Mouse (Mus musculus): Measurements from ENCODE around the gene Khk. TPM values are rescaled to one million over a fixed set of nuclear protein-coding genes. Genes with fewer than 3 reads are reported as not detected.
A peak's percentile ranks its signal among the peaks of the same experiment; 100 is the strongest.

Gene Khk
- total RNA-seq, 2 experiments from 2014 or later = 9.5 to 12.7 TPM

- intact Hi-C loops (cut with DNase I) = loop anchor here (2.0 kb wide), 1 partner anchor 23 kb away; the partner anchor contains the start of gene Agbl5
- DNase-seq = peak in 1 of 2 experiments; percentile 48
Observed at GRCm38 (mm10) chr5:30912156-30912555, 9.1 kb upstream of the Khk start.

DNA sequence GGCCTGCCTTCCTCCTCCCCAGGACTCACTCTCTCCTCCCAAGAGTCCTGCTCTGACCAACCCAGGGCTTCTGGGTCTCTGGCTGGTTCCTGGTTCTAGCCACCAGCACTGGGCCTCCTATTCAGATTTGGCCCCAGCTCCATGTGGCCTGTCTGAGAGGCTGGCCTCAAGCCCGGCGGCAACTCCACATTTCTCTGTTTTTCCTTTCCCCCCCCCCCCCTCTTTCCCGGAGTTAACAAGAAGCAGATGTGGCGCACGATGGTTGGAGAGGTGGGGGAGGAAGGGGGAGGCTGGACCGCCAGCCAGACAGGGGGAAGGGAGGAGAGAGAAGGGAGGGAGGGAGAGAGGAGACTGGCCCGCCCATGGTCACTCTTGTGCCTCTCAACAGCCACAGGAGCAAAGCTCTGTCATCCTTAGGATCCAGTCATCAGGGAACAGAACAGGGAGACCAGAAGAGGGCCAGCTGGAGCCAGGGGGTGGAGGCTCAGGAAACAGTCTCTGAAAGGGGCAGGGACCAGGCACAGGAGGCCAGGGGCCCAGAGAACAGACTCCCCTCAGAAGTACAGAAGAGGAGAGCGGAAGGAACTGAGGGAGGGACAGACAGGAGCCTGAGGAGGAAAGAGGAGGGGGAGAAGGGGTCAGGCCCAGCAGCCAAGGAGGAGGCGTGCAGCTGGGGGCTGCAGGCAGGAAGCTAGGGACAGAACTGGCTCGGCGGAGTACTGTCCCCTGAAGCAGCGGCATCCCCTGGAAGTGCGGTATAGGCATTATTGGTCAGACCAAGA, 8.0 kb upstream of the Khk start, which contains the start of gene Emilin1:
Gene Emilin1, plus strand, starts transcription at position 343 of the 782 bp plus-strand sequence.
- DNase-seq = peak; percentile 82 to 83
- intact Hi-C loops (cut with DNase I) = loop anchor here (2.0 kb wide), 1 partner anchor 24 kb away; the partner anchor contains the start of gene Agbl5

DNA sequence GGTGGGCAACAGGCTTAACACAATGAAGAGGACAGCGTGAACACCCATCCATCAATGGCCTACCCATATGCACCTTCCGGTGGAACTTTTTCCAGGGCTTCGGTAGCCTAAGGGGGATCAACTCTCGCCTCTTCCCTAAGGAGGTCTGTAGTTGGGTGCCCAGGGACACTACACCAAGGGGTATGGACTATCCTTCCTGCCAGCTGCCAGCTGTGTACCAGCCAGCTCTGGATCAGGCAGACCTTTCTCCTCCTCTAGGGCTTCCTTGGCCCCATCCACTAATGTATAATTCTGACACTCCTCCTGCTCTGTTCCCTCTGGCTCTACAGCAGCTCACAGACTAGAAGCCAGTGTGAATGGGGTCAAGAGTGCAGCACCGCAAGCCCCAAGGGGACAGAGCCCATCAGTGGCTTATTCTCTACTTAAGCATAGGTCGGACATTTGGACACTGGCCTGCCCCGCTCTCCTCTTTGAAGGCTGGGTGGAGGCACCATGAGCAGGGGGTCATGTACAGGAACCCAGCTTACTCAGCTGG, 7.1 kb upstream of the Khk start:
- peak in 1 of 2 experiments; percentile 30 for DNase-seq

GRCm38 (mm10) chr5:30914849-30915248, 6.4 kb upstream of the Khk start:
- intact Hi-C loops (cut with DNase I) = no loop called here

More for the DNA sequence above, 7.1 kb upstream of the Khk start:
- intact Hi-C loops (cut with DNase I) = no loop called here

GRCm38 (mm10) chr5:30915456-30915855, 5.8 kb upstream of the Khk start:
- intact Hi-C loops (cut with DNase I) = no loop called here
- peak in 1 of 2 experiments; percentile 40 for DNase-seq

More at GRCm38 (mm10) chr5:30914849-30915248, 6.4 kb upstream of the Khk start:
- DNase-seq = peak in 1 of 2 experiments; percentile 31

- intact Hi-C loops (cut with DNase I) = no loop called here
- peak; percentile 94 for DNase-seq
Observed at GRCm38 (mm10) chr5:30915974-30916433, 5.2 kb upstream of the Khk start.

DNA sequence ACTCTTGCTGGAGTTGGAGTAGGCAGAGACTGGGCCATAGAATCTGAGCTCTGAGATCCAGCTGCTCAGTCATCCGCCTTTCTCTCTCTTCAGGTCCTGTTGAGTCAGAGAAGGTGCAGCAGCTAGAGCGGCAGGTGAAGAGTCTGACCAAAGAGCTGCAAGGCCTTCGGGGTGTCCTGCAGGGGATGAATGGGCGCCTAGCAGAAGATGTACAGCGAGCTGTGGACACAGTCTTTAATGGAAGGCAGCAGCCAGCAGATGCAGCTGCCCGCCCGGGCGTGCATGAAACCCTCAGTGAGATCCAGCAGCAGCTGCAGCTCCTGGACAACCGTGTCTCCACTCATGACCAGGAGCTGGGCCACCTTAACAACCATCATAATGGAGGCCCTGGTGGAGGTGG, 4.4 kb upstream of the Khk start:
- intact Hi-C loops (cut with DNase I) = no loop called here
- no peak for DNase-seq

- intact Hi-C loops (cut with DNase I) = no loop called here
- DNase-seq = no peak
Observed at GRCm38 (mm10) chr5:30917348-30917747, 3.9 kb upstream of the Khk start.

- DNase-seq = no peak
- intact Hi-C loops (cut with DNase I) = no loop called here
Observed at GRCm38 (mm10) chr5:30917891-30918670, 3.1 kb upstream of the Khk start.

- no peak for DNase-seq
- intact Hi-C loops (cut with DNase I) = no loop called here
Observed at GRCm38 (mm10) chr5:30918691-30919090, 2.5 kb upstream of the Khk start.

- DNase-seq = no peak
- intact Hi-C loops (cut with DNase I) = loop anchor here (2.0 kb wide), 1 partner anchor 113 kb away; no protein-coding TSS in a partner anchor
Observed at GRCm38 (mm10) chr5:30919831-30920614, 1.2 kb upstream of the Khk start.

DNA sequence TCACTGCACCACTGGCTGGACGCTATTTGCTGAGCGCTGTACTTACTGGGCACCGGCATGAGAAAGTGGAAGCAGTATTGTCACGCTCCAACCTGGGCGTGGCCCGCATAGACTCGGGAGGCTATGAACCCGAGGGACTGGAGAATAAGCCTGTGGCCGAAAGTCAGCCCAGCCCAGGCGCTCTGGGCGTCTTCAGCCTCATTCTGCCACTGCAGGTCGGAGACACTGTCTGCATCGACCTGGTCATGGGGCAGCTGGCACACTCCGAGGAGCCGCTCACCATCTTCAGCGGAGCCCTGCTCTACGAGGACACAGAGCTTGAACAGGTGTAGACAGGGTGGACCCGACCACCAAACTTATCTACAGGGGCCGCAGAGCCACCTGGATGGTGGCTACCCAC, 610 bp upstream of the Khk start:
- intact Hi-C loops (cut with DNase I) = loop anchor here (2.0 kb wide), 1 partner anchor 114 kb away; no protein-coding TSS in a partner anchor
- peak in 1 of 2 experiments; percentile 32 for DNase-seq

- DNase-seq = no peak
- intact Hi-C loops (cut with DNase I) = no loop called here
Observed at GRCm38 (mm10) chr5:30922581-30923041, 1.4 kb downstream of the Khk start.

GRCm38 (mm10) chr5:30923119-30923518, 1.9 kb downstream of the Khk start:
- DNase-seq = no peak
- intact Hi-C loops (cut with DNase I) = no loop called here

DNA sequence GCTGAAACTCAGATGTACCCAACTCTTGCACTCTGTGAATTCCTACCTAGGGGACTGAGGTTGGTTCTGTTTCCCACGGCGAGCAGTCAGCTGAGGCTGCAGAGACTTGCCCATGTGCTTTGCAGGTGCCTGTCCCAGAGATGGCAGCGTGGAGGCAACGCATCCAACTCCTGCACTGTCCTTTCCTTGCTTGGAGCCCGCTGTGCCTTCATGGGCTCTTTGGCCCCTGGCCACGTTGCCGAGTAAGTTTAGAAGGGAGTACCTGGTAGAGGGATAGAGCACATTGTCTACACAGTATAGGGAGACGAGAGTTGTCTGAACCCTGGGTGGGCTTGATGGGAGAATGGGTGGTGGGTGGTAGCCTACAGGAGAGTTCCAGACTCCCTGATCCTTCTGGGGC, 3.4 kb downstream of the Khk start:
- DNase-seq = no peak
- intact Hi-C loops (cut with DNase I) = no loop called here

DNA sequence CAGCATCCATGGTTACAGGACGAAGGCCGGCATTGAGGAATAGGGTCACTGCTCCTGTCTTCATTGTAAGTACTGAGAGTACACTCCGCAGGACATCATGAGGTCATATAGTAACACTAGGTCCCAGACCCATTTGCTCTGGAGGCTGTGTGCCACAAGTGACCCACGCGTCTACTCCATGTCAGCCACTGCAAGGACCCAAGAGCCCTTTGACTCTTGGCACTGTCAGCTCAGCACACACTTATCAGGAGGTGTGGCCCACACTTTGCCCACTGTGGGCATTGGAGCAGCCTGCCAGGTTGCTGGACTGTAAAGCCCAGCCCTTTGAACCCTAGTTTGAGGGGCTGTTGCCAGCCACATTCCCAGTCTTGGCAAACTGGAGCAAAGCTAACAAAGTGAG, 4.0 kb downstream of the Khk start:
- intact Hi-C loops (cut with DNase I) = no loop called here
- no peak for DNase-seq

- intact Hi-C loops (cut with DNase I) = no loop called here
- no peak for DNase-seq
Observed at GRCm38 (mm10) chr5:30926073-30926472, 4.8 kb downstream of the Khk start.

GRCm38 (mm10) chr5:30927945-30928529, 6.8 kb downstream of the Khk start:
- intact Hi-C loops (cut with DNase I) = no loop called here
- no peak for DNase-seq

DNA sequence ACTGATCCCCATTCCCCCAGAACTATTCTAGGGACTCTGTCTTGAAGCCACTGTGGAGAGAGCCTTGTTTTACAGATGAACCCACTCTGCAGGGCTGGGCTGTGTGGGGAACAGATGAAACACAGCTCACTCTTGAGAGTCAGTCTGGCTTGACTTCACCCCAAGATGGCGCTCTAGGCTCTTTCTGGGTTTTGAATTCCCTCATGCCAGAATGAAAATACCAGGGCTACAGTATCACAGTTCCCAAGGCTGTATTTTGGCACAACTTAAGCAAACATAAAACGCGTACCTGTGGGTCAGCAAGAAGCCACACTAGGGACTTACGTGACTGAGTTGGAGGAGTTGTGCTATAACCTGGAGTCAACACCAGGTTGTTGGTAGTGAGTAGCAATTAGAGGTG, 8.9 kb downstream of the Khk start:
- peak; percentile 87 to 93 for DNase-seq
- intact Hi-C loops (cut with DNase I) = loop anchor here (1.0 kb wide), 2 partner anchors 68 to 74 kb away; no protein-coding TSS in a partner anchor

DNA sequence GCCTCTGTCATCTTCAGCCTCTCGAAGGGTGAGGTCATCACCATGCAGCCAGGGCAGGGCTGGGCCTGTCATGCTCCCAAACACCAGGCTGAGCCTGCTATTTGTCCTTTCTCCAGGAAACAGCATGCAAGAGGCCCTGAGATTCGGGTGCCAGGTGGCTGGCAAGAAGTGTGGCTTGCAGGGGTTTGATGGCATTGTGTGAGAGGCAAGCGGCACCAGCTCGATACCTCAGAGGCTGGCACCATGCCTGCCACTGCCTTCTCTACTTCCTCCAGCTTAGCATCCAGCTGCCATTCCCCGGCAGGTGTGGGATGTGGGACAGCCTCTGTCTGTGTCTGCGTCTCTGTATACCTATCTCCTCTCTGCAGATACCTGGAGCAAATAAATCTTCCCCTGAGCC, 9.6 kb downstream of the Khk start:
- intact Hi-C loops (cut with DNase I) = loop anchor here (1.0 kb wide), 2 partner anchors 67 to 73 kb away; no protein-coding TSS in a partner anchor
- peak in 1 of 2 experiments; percentile 8 for DNase-seq
